Mouse (Mus musculus): ENCODE measurements around the gene Zfp280c.

Gene Zfp280c

DNA sequence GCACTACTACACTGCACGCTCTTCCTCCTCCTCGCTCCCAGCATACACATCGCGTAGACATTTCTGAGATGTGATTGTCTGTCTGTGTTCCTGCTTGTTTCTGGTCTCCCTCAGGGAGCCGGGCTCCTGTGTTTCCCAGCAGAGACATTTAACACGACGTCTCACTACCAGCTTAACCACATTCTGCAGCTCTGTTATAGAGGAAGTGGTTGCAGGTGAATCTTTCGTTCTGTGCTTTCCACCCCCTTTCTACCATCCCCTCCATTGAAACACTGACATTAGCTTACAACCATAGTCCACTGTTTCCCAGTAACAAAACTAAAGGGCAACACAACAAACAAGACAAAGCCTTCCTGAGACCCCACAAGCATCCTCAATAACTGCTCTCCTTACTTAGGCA lies 100.5 kb downstream of the Zfp280c start:
- no peak for DNase-seq (ENCODE audit: low spot score in 2 of 2)
